Mouse (Mus musculus): ENCODE measurements around the gene Ephb2. TPM values are rescaled to one million over a fixed set of nuclear protein-coding genes. Genes with fewer than 3 reads are reported as not detected.

Gene Ephb2
- polyA plus RNA-seq, 1 experiment from 2014 or later = 19.6 TPM

DNA sequence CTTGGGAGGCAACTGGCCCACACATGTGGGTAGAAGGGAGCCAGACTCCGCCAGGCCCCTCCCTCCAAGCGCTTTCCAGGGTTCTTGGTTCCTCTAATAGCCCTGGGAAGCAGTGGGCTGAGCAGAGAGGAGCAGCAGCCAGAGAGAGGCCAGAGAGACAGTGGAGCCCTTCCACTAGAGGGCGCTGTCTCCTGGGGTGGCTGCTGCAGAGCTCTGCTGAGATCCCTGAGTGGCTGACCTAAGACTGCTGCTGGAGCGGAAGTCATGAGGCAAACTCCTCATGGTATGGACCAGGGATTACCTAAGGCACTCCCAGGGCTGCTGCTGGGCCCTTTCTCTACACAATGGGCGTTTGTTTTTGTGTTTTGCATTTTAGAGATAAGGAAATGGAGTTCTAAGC, 20.4 kb downstream of the Ephb2 start:
- Histone ChIP-seq H3K4me1 (ENCODE audit: control insufficient read depth, insufficient read depth, low read length) (peaks cover 27% of the 10 kb centered on the region), H3K27me3 (ENCODE audit: control insufficient read depth, insufficient read depth, low read length) (no peaks in the 10 kb centered on the region), H3K9ac (replicated peaks; ENCODE audit: low read depth, low read length) (no peak overlapping the region), H3K9me3 (ENCODE audit: control insufficient read depth, low read length) (no peaks in the 10 kb centered on the region), H3K4me2 (ENCODE audit: low read depth, low read length) (no peak overlapping the region), H3K36me3 (ENCODE audit: control insufficient read depth, insufficient read depth, low read length) (no peaks in the 10 kb centered on the region), H3K27ac (ENCODE audit: low read depth, low read length) (no peak overlapping the region), H3K4me3 (ENCODE audit: low read depth, low read length) (no peak overlapping the region)
- 75% methylated on average over 5 of the region's 5 CpGs for WGBS
- no peak for ATAC-seq (ENCODE audit: low read depth)

DNA sequence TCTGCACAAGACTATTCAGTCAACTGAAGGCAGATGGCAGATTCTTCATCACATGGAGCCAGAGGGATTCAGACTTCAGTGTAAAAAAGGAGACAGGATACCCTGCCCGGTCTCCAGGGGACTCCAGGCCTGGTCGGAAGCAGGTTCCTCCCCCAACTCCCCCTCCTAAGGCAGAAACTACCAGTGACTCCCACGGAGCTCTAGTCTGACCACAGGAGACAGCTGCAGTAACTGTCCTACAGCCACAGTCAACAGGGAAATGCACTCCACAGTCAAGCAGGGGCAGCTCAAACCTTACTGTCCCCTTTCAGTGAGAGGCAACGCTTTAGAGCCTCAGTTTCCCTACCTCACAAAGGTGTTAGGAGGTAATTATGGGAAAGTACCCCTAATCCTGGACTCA, 23.2 kb downstream of the Ephb2 start:
- ATAC-seq (ENCODE audit: low read depth) = no peak

DNA sequence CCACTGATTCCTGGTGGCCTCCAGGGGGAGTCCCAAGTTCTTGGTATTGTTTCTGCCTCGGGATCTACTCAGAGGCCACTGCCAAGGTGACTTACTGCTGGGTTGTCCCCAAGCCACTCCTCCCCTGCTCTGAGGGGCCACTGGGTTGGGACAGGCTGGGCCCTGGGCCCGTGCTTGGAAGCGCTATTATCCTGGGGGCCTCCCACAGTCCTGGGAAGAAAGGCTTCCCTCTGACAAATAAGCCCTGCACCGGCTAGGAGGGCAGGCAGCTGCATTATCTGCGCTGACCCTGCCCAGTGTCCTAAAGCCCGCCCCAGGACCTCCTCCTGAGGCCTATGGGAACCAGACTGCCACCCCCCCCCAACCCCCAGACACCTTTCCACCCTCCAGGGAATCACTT, 24.2 kb downstream of the Ephb2 start:
- no peaks in the 10 kb centered on the region for H3K27me3 ChIP-seq (ENCODE audit: control insufficient read depth, insufficient read depth, low read length)
- no peak overlapping the region for H3K9ac ChIP-seq (replicated peaks; ENCODE audit: low read depth, low read length)
- peak; percentile 25; the same call in 1 of the 2 replicates for ATAC-seq (ENCODE audit: low read depth)
- H3K4me2 ChIP-seq (ENCODE audit: low read depth, low read length) = no peak overlapping the region
- H3K4me3 ChIP-seq (ENCODE audit: low read depth, low read length) = no peak overlapping the region
- 7% methylated on average over 6 of the region's 6 CpGs for WGBS
- no peaks in the 10 kb centered on the region for H3K9me3 ChIP-seq (ENCODE audit: control insufficient read depth, low read length)
- peaks cover 26% of the 10 kb centered on the region for H3K4me1 ChIP-seq (ENCODE audit: control insufficient read depth, insufficient read depth, low read length)
- no peak overlapping the region for H3K27ac ChIP-seq (ENCODE audit: low read depth, low read length)
- no peaks in the 10 kb centered on the region for H3K36me3 ChIP-seq (ENCODE audit: control insufficient read depth, insufficient read depth, low read length)

More for the DNA sequence above, 23.2 kb downstream of the Ephb2 start:
- H3K4me3 ChIP-seq (ENCODE audit: low read depth, low read length) = no peak overlapping the region
- H3K9me3 ChIP-seq (ENCODE audit: control insufficient read depth, low read length) = no peaks in the 10 kb centered on the region
- H3K4me1 ChIP-seq (ENCODE audit: control insufficient read depth, insufficient read depth, low read length) = peaks cover 30% of the 10 kb centered on the region
- H3K4me2 ChIP-seq (ENCODE audit: low read depth, low read length) = no peak overlapping the region
- no peaks in the 10 kb centered on the region for H3K27me3 ChIP-seq (ENCODE audit: control insufficient read depth, insufficient read depth, low read length)
- no peak overlapping the region for H3K9ac ChIP-seq (replicated peaks; ENCODE audit: low read depth, low read length)
- no peak overlapping the region for H3K27ac ChIP-seq (ENCODE audit: low read depth, low read length)
- H3K36me3 ChIP-seq (ENCODE audit: control insufficient read depth, insufficient read depth, low read length) = no peaks in the 10 kb centered on the region
- 60% methylated on average over 4 of the region's 4 CpGs for WGBS

DNA sequence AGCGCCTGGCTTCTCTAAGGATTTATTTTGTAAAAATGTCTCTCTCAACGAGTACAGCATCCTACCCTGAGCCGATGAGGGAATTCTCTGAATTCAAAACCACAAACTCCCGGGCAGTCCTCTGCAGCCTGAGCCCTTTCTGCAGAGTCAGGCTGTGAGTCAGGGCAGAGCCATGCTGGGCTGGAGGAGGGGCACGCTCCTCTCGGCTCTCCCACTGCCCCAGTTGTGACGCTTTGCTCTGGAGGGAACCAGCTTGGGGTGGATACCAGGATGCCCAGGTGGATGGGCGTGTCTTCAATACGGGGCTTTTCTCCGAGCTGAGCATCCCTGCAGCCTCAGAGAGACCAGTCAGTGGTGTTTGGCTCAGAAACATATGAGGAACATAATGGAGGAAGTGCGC, 27.3 kb downstream of the Ephb2 start:
- Histone ChIP-seq H3K27ac (ENCODE audit: low read depth, low read length) (no peak overlapping the region), H3K4me1 (ENCODE audit: control insufficient read depth, insufficient read depth, low read length) (peaks cover 23% of the 10 kb centered on the region), H3K9me3 (ENCODE audit: control insufficient read depth, low read length) (no peaks in the 10 kb centered on the region), H3K4me3 (ENCODE audit: low read depth, low read length) (no peak overlapping the region), H3K4me2 (ENCODE audit: low read depth, low read length) (no peak overlapping the region), H3K9ac (replicated peaks; ENCODE audit: low read depth, low read length) (no peak overlapping the region), H3K36me3 (ENCODE audit: control insufficient read depth, insufficient read depth, low read length) (no peaks in the 10 kb centered on the region), H3K27me3 (ENCODE audit: control insufficient read depth, insufficient read depth, low read length) (no peaks in the 10 kb centered on the region)
- WGBS = 24% methylated on average over 11 of the region's 11 CpGs
- ATAC-seq (ENCODE audit: low read depth) = no peak

DNA sequence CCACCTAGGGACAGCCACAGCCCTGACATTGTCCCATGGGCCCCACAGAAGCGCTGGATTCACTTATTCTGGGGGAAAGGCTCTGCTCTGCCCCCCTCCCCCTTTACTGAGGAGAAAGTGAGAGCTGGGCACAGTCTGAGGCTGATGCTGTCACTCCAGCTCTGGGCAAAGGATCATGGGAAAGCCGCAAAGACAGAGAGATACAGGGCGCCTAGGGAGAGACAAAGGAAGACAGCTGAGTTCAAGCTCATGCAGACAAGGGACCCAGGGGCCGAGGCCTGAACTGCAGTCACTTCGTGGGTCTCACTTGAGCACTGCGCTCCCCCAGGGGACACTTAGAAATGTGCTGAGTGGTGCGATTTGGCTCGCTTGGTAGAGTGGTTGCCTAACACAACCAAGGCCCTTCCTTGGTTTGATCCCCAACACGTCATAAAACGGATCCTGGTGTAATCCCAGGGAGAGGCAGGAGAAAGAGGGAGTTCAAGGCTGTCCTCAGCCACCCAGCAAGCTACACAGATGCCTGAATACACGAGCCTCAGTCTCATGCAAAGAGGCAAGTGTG, 28.3 kb downstream of the Ephb2 start:
- 0 out of 2 replicates have a peak overlapping the region, but pooled peaks have one; percentile 11 for H3K9ac ChIP-seq (replicated peaks; ENCODE audit: low read depth, low read length)
- ATAC-seq (ENCODE audit: low read depth) = peak; percentile 31; the same call in 1 of the 2 replicates
- H3K4me2 ChIP-seq (ENCODE audit: low read depth, low read length) = no peak overlapping the region
- H3K27ac ChIP-seq (ENCODE audit: low read depth, low read length) = no peak overlapping the region
- H3K9me3 ChIP-seq (ENCODE audit: control insufficient read depth, low read length) = no peaks in the 10 kb centered on the region
- H3K36me3 ChIP-seq (ENCODE audit: control insufficient read depth, insufficient read depth, low read length) = no peaks in the 10 kb centered on the region
- H3K27me3 ChIP-seq (ENCODE audit: control insufficient read depth, insufficient read depth, low read length) = no peaks in the 10 kb centered on the region
- peaks cover 23% of the 10 kb centered on the region for H3K4me1 ChIP-seq (ENCODE audit: control insufficient read depth, insufficient read depth, low read length)
- no peak overlapping the region for H3K4me3 ChIP-seq (ENCODE audit: low read depth, low read length)
- 37% methylated on average over 11 of the region's 11 CpGs for WGBS

DNA sequence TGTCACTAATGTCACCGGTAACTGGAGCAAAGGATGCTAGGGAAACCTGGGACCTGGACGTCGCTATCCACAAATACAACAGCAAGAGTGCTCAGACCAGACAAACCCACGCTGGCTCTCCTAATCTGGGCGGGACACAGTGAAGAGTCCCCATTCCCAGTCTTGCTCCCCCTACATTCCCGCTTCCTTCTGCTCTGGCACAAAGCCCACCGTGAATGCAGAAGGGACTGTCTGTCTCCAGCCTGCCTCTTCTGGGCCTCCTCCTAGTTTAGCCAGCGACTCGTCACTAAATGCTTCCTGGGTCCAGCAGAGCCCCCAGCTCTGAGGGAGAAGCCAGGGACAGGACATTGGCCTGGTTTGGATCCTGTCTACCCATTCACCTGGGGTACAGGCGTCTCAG, 29.5 kb downstream of the Ephb2 start:
- Histone ChIP-seq H3K27me3 (ENCODE audit: control insufficient read depth, insufficient read depth, low read length) (no peaks in the 10 kb centered on the region), H3K27ac (ENCODE audit: low read depth, low read length) (no peak overlapping the region), H3K9ac (replicated peaks; ENCODE audit: low read depth, low read length) (no peak overlapping the region), H3K9me3 (ENCODE audit: control insufficient read depth, low read length) (no peaks in the 10 kb centered on the region), H3K4me1 (ENCODE audit: control insufficient read depth, insufficient read depth, low read length) (peaks cover 18% of the 10 kb centered on the region), H3K4me3 (ENCODE audit: low read depth, low read length) (no peak overlapping the region), H3K4me2 (ENCODE audit: low read depth, low read length) (no peak overlapping the region), H3K36me3 (ENCODE audit: control insufficient read depth, insufficient read depth, low read length) (no peaks in the 10 kb centered on the region)
- 63% methylated on average over 10 of the region's 10 CpGs for WGBS
- ATAC-seq (ENCODE audit: low read depth) = no peak

DNA sequence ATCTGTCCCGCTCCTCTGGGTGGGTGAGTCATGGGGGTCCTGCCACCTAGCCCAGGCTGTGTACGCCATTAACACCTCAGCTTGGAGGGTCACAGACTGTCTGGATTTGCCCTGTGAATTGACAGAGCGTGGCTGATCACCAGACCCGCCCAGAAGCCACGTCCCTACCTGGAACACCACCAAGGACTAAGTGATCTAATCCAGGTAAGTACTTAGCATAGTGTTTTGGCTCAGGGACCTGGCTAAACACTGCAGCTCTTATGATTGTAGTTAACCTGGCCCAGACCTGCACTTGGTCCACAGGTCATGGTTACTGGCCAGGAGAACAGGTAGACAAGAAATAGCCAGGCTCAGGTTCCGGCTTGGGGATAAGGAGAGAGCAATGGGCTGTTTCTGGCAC, 31.4 kb downstream of the Ephb2 start:
- H3K36me3 ChIP-seq (ENCODE audit: control insufficient read depth, insufficient read depth, low read length) = no peaks in the 10 kb centered on the region
- ATAC-seq (ENCODE audit: low read depth) = no peak
- WGBS = 91% methylated on average over 6 of the region's 6 CpGs
- H3K4me2 ChIP-seq (ENCODE audit: low read depth, low read length) = no peak overlapping the region
- no peak overlapping the region for H3K9ac ChIP-seq (replicated peaks; ENCODE audit: low read depth, low read length)
- no peaks in the 10 kb centered on the region for H3K9me3 ChIP-seq (ENCODE audit: control insufficient read depth, low read length)
- H3K4me3 ChIP-seq (ENCODE audit: low read depth, low read length) = no peak overlapping the region
- H3K27me3 ChIP-seq (ENCODE audit: control insufficient read depth, insufficient read depth, low read length) = no peaks in the 10 kb centered on the region
- no peak overlapping the region for H3K27ac ChIP-seq (ENCODE audit: low read depth, low read length)
- peaks cover 32% of the 10 kb centered on the region for H3K4me1 ChIP-seq (ENCODE audit: control insufficient read depth, insufficient read depth, low read length)

- peaks cover 33% of the 10 kb centered on the region for H3K4me1 ChIP-seq (ENCODE audit: control insufficient read depth, insufficient read depth, low read length)
Observed at GRCm38 (mm10) chr4:136802446-136802845, 33.3 kb downstream of the Ephb2 start.

GRCm38 (mm10) chr4:136801944-136802343, 33.8 kb downstream of the Ephb2 start:
- no peak overlapping the region for H3K27ac ChIP-seq (ENCODE audit: low read depth, low read length)
- no peak for ATAC-seq (ENCODE audit: low read depth)
- no peaks in the 10 kb centered on the region for H3K9me3 ChIP-seq (ENCODE audit: control insufficient read depth, low read length)
- H3K36me3 ChIP-seq (ENCODE audit: control insufficient read depth, insufficient read depth, low read length) = no peaks in the 10 kb centered on the region
- H3K4me1 ChIP-seq (ENCODE audit: control insufficient read depth, insufficient read depth, low read length) = peaks cover 32% of the 10 kb centered on the region
- WGBS = 87% methylated on average over 5 of the region's 5 CpGs
- no peaks in the 10 kb centered on the region for H3K27me3 ChIP-seq (ENCODE audit: control insufficient read depth, insufficient read depth, low read length)
- no peak overlapping the region for H3K4me2 ChIP-seq (ENCODE audit: low read depth, low read length)
- no peak overlapping the region for H3K4me3 ChIP-seq (ENCODE audit: low read depth, low read length)
- H3K9ac ChIP-seq (replicated peaks; ENCODE audit: low read depth, low read length) = no peak overlapping the region

More at GRCm38 (mm10) chr4:136802446-136802845, 33.3 kb downstream of the Ephb2 start:
- Histone ChIP-seq H3K9me3 (ENCODE audit: control insufficient read depth, low read length) (no peaks in the 10 kb centered on the region), H3K27ac (ENCODE audit: low read depth, low read length) (no peak overlapping the region), H3K4me3 (ENCODE audit: low read depth, low read length) (no peak overlapping the region), H3K9ac (replicated peaks; ENCODE audit: low read depth, low read length) (no peak overlapping the region), H3K4me2 (ENCODE audit: low read depth, low read length) (no peak overlapping the region), H3K27me3 (ENCODE audit: control insufficient read depth, insufficient read depth, low read length) (no peaks in the 10 kb centered on the region), H3K36me3 (ENCODE audit: control insufficient read depth, insufficient read depth, low read length) (no peaks in the 10 kb centered on the region)
- ATAC-seq (ENCODE audit: low read depth) = no peak
- WGBS = 70% methylated on average over 12 of the region's 12 CpGs

Measured in neural tube, embryonic 14.5 days (tissue).